Mouse (Mus musculus): ENCODE measurements around the gene Trim71.

GRCm38 (mm10) chr9:114564667-114565066 is 498 bp upstream of the Trim71 start:
- no peak for TF ChIP-seq CTCF (IDR thresholded peaks at IDR 0.05; ENCODE audit: insufficient read depth, low read depth, low read length)
- no peak for TF ChIP-seq POLR2A (IDR thresholded peaks at IDR 0.05; ENCODE audit: insufficient read depth, low read depth, low read length)

Measured in olfactory bulb, adult 2 months (tissue).